Mouse (Mus musculus) MEL (cell line): ENCODE results near the gene Cd207. TPM values are rescaled to one million over a fixed set of nuclear protein-coding genes. Genes with fewer than 3 reads are reported as not detected.

Source experiments
- DNase-seq: peaks from one replicate; pipeline ENCODE4 v3.0.0; 2011; ENCODE audit warnings: low read depth, low spot score
- H3K27ac ChIP-seq: 2 replicates; pipeline ENCODE4 v1.5.1; 2012; ENCODE audit warnings: low read depth, mild to moderate bottlenecking, control low read depth, low read length, moderate library complexity; ENCODE audit not compliant: control insufficient read depth
- H3K27me3 ChIP-seq, 2 experiments: fragments of 150-350 bp in 1 of 2; sonication (generic) in 1 of 2; 2 replicates each; pipeline ENCODE4 v1.6.1; 2012; ENCODE audit warnings: low read length in 2 of 2, mild to moderate bottlenecking in 2 of 2, improper control_type of control experiment in 1 of 2, moderate library complexity in 1 of 2; ENCODE audit not compliant: insufficient read depth in 2 of 2, control insufficient read depth in 1 of 2
- H3K36me3 ChIP-seq, 2 experiments: 2 replicates each; pipeline ENCODE4 v1.6.1; 2012 to 2014; ENCODE audit warnings: low read length in 2 of 2, improper control_type of control experiment in 1 of 2, inconsistent platforms in 1 of 2, mild to moderate bottlenecking in 1 of 2; ENCODE audit not compliant: insufficient read depth in 2 of 2, control insufficient read depth in 1 of 2
- H3K4me1 ChIP-seq, 2 experiments: fragments of 150-350 bp in 1 of 2; sonication (generic) in 1 of 2; 2 replicates each; pipeline ENCODE4 v1.6.1; 2012; ENCODE audit warnings: low read length in 2 of 2, improper control_type of control experiment in 1 of 2, mild to moderate bottlenecking in 1 of 2; ENCODE audit not compliant: insufficient read depth in 2 of 2, control insufficient read depth in 1 of 2
- H3K4me3 ChIP-seq, 2 experiments: fragments of 150-350 bp in 1 of 2; sonication (generic) in 1 of 2; 2 replicates each; pipeline ENCODE4 v1.5.1; 2012; ENCODE audit warnings: low read depth in 2 of 2, low read length in 2 of 2, mild to moderate bottlenecking in 2 of 2, moderate library complexity in 2 of 2, control low read depth in 1 of 2, improper control_type of control experiment in 1 of 2; ENCODE audit not compliant: control insufficient read depth in 1 of 2, insufficient read depth in 1 of 2
- H3K79me2 ChIP-seq: 2 replicates; pipeline ENCODE4 v1.6.1; 2012; ENCODE audit warnings: mild to moderate bottlenecking, low read length, moderate library complexity; ENCODE audit not compliant: control insufficient read depth, poor library complexity, insufficient read depth
- H3K9ac ChIP-seq: 2 replicates; pipeline ENCODE4 v1.6.1; 2012; ENCODE audit warnings: low read depth, mild to moderate bottlenecking, control low read depth, low read length, moderate library complexity; ENCODE audit not compliant: control insufficient read depth, poor library complexity, severe bottlenecking
- H3K9me3 ChIP-seq: fragments of 150-350 bp; sonication (generic); replicated peaks from 2 replicates; pipeline ENCODE4 v1.6.1; 2012; ENCODE audit warnings: mild to moderate bottlenecking, low read length, improper control_type of control experiment, moderate library complexity; ENCODE audit not compliant: insufficient read depth
- BHLHE40 ChIP-seq: IDR thresholded peaks from 2 replicates; pipeline ENCODE4 v1.6.1; 2012; ENCODE audit warnings: low read depth, mild to moderate bottlenecking, inconsistent platforms, low read length, improper control_type of control experiment, borderline replicate concordance
- CHD1 ChIP-seq: IDR thresholded peaks from 2 replicates; pipeline ENCODE4 v1.6.1; 2012; ENCODE audit warnings: low read depth, mild to moderate bottlenecking, inconsistent platforms, low read length, improper control_type of control experiment
- CHD2 ChIP-seq: IDR thresholded peaks from 2 replicates; pipeline ENCODE4 v1.6.1; 2011; ENCODE audit warnings: low read length, improper control_type of control experiment
- EP300 ChIP-seq, 2 experiments: IDR thresholded peaks; 2 replicates each; pipeline ENCODE4 v1.6.1; 2011; ENCODE audit warnings: improper control_type of control experiment in 2 of 2, low read length in 2 of 2, low read depth in 1 of 2, mild to moderate bottlenecking in 1 of 2
- ETS1 ChIP-seq: IDR thresholded peaks from 2 replicates; pipeline ENCODE4 v1.6.1; 2012; ENCODE audit warnings: low read depth, mild to moderate bottlenecking, inconsistent platforms, low read length, improper control_type of control experiment, moderate library complexity
- KAT2A ChIP-seq: conservative IDR thresholded peaks from 2 replicates; pipeline ENCODE4 v1.6.1; 2012; ENCODE audit warnings: low read depth, low read length, improper control_type of control experiment, inconsistent platforms
- MAFK ChIP-seq: IDR thresholded peaks from 2 replicates; pipeline ENCODE4 v1.6.1; 2011; ENCODE audit warnings: low read depth, mild to moderate bottlenecking, low read length, improper control_type of control experiment, borderline replicate concordance
- MAX ChIP-seq: IDR thresholded peaks from 2 replicates; pipeline ENCODE4 v1.6.1; 2011; ENCODE audit warnings: low read length, improper control_type of control experiment
- MYC ChIP-seq: IDR thresholded peaks from 2 replicates; pipeline ENCODE4 v1.6.1; 2011; ENCODE audit warnings: low read depth, mild to moderate bottlenecking, low read length, improper control_type of control experiment, moderate library complexity
- POLR2A ChIP-seq, 2 experiments: IDR thresholded peaks; 2 replicates each; pipeline ENCODE4 v1.6.1; 2011 to 2012; ENCODE audit warnings: low read length in 2 of 2, mild to moderate bottlenecking in 2 of 2, control low read depth in 1 of 2, improper control_type of control experiment in 1 of 2, low read depth in 1 of 2, moderate library complexity in 1 of 2; ENCODE audit not compliant: control insufficient read depth in 1 of 2, insufficient read depth in 1 of 2, poor library complexity in 1 of 2
- POLR2AphosphoS5 ChIP-seq: IDR thresholded peaks from 2 replicates; pipeline ENCODE4 v1.6.1; 2012; ENCODE audit warnings: low read depth, borderline replicate concordance, mild to moderate bottlenecking, inconsistent platforms, low read length, moderate library complexity, mixed read lengths
- ZC3H11A ChIP-seq: IDR thresholded peaks from 2 replicates; pipeline ENCODE4 v1.6.1; 2012; ENCODE audit warnings: low read depth, mild to moderate bottlenecking, inconsistent platforms, low read length, improper control_type of control experiment
- ZKSCAN1 ChIP-seq: IDR thresholded peaks from 2 replicates; pipeline ENCODE4 v1.6.1; 2012; ENCODE audit warnings: low read depth, mild to moderate bottlenecking, inconsistent platforms, low read length, improper control_type of control experiment, moderate library complexity
- ZMIZ1 ChIP-seq: IDR thresholded peaks from 2 replicates; pipeline ENCODE4 v1.6.1; 2012; ENCODE audit warnings: low read depth, mild to moderate bottlenecking, inconsistent platforms, low read length, improper control_type of control experiment, moderate library complexity
- polyA plus RNA-seq, 2 experiments: library from polyadenylated mRNA; stranded (reverse) in 1 of 2; unstranded in 1 of 2; fragments of >175 nt in 1 of 2; fragments of >200 nt in 1 of 2; gene quantifications; 2 replicates each; pipeline versions ENCODE4 v1.2.1 to v1.2.4; 2012; ENCODE audit warnings: low replicate concordance in 2 of 2, low read depth in 1 of 2; ENCODE audit not compliant: insufficient read length in 2 of 2, insufficient read depth in 1 of 2, missing spikeins in 1 of 2
- total RNA-seq: library from RNA; depleted of rRNA; stranded (reverse); fragments of 300-350 nt; gene quantifications from 2 replicates; pipeline ENCODE4 v1.2.3, GENCODE M21; 2012

Gene Cd207
- total and polyA plus RNA-seq, 3 experiments = not detected

DNA sequence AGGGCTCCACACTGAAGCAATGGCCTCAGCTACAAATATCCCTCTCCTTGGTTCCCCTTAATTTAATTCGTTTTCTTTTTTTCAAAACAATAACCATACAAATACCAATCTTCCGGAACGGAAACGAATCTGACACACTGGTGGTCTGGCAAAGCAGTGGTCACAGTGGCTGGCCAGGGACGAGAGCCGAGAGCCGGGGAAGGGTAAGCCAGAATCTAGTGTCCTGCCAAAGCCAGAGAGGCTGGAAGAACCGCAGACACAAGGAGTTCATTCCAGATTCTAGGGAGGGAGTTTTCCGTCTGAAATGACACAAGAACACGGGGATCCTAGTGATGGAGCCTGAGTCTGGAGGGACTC lies 26.0 kb upstream of the Cd207 start:
- H3K36me3 ChIP-seq = no peaks in the 10 kb centered on the region
- H3K79me2 ChIP-seq = no peaks in the 10 kb centered on the region
- TF ChIP-seq MAFK = no peak
- no peak for TF ChIP-seq POLR2A (IDR thresholded peaks at IDR 0.05; ENCODE audit: control insufficient read depth in 1 of 2, insufficient read depth in 1 of 2, low read depth in 1 of 2, low read length in 2 of 2, poor library complexity in 1 of 2)
- TF ChIP-seq ZC3H11A = no peak
- no peak for TF ChIP-seq EP300 (IDR thresholded peaks at IDR 0.05; ENCODE audit: low read depth in 1 of 2, low read length in 2 of 2)
- TF ChIP-seq BHLHE40 = no peak
- TF ChIP-seq CHD1 = no peak
- H3K27ac ChIP-seq = no peak overlapping the region
- no peaks in the 10 kb centered on the region for H3K4me1 ChIP-seq
- no peaks in the 10 kb centered on the region for H3K9me3 ChIP-seq
- DNase-seq = no peak
- peaks cover 2 to 4% of the 10 kb centered on the region in 2 experiments; a peak in 3 of 4 replicates for H3K27me3 ChIP-seq
- H3K9ac ChIP-seq = no peak overlapping the region
- H3K4me3 ChIP-seq = no peak overlapping the region

DNA sequence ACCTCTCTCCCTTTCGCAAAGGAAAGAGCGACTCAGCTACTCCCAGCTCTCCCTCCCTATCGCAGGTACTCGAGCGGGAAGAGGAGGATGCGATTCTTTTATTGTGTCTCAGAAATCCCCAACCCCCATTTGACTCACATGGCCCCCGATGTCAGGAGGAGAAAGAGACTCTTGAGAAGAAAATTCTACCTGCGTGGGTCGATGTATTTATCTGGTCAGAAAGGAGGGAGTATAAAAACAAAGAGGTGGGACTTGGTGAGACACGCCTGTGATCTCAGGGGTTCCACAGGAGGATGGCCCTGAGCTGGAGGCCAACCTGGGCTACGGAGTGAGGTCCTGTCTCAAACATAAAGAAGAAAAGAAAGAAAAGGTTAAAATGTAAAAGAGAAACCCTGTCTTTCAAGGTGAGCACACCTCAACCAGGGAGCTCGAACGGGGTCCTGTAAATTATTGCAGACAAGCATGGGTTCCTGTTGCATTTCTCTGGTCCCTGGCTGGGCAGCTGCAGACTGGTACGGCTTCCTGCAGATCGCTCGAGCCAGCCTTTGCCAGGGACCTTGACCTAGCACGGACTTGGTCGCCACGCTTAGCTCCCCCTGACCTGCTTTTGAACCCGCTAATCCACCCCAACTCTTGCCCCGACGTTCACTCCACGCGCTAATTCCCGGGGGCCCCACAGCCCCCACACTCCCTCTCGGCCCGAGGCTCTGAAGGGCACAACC lies 25.5 kb upstream of the Cd207 start:
- H3K9ac ChIP-seq = no peak overlapping the region
- no peaks in the 10 kb centered on the region for H3K36me3 ChIP-seq
- no peaks in the 10 kb centered on the region for H3K79me2 ChIP-seq
- no peak overlapping the region for H3K4me3 ChIP-seq
- H3K27me3 ChIP-seq = peaks cover 2 to 4% of the 10 kb centered on the region in 2 experiments; a peak in 3 of 4 replicates
- no peak overlapping the region for H3K27ac ChIP-seq
- H3K4me1 ChIP-seq = no peaks in the 10 kb centered on the region
- DNase-seq = no peak
- TF ChIP-seq KAT2A = no peak
- H3K9me3 ChIP-seq = no peaks in the 10 kb centered on the region

DNA sequence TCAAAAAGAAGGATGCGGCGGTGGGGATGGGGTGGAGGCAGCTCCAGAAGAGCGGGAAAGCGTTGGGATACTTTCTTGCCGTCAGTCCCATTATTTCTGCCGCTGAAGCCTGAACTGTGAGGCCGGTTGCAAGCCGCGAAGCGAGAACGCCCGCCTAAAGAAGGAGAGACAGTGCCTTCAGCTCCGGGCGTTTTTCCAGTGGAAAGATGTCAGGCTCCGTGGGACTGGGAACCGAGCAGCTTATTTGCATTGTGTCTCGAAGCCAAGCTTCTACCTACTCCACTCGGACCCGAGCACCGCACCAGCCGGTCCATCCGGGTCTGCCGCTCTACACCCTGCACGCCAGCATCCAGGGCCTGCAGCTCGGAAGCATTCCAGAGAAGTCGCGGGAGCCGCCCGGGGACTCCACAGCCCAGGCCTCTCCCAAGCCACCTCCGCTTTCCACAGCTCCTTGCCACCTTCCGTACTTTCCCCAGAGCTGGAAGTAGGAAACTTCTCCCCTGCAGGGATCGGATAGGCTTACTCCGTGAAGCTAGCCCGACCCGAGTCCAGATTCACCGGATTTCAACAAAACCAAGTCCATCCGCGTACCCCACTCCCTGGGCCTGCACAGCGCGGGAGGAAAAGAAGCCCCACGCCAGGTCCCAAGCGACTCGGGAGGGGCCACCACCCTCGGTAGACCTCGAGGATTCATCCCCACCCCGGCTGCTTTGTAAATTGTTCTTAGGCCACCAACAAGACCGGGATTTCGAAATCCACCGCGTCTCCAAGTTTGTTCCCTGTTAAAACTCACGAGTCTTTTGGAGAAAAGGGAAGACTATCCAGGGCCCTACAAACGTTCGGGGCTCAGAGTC lies 24.7 kb upstream of the Cd207 start:
- no peaks in the 10 kb centered on the region for H3K36me3 ChIP-seq
- H3K4me3 ChIP-seq = no peak overlapping the region
- TF ChIP-seq ETS1 = no peak
- TF ChIP-seq MYC = no peak
- no peak for TF ChIP-seq EP300 (IDR thresholded peaks at IDR 0.05; ENCODE audit: low read depth in 1 of 2, low read length in 2 of 2)
- no peak for TF ChIP-seq ZMIZ1
- TF ChIP-seq POLR2AphosphoS5 = no peak
- no peak for TF ChIP-seq CHD2
- no peak for TF ChIP-seq ZKSCAN1
- no peak for TF ChIP-seq MAX
- no peak for DNase-seq
- no peak overlapping the region for H3K27ac ChIP-seq
- H3K79me2 ChIP-seq = no peaks in the 10 kb centered on the region
- no peaks in the 10 kb centered on the region for H3K4me1 ChIP-seq
- peaks cover 2 to 4% of the 10 kb centered on the region in 2 experiments; a peak in 2 of 4 replicates for H3K27me3 ChIP-seq
- no peak overlapping the region for H3K9ac ChIP-seq
- H3K9me3 ChIP-seq = no peaks in the 10 kb centered on the region
